Mouse (Mus musculus) forebrain, embryonic 15.5 days (tissue): Measurements from ENCODE around the gene Cstl1. TPM values are rescaled to one million over a fixed set of nuclear protein-coding genes. Genes with fewer than 3 reads are reported as not detected.

Experiments
- ATAC-seq: fragments of 200-750 bp; cut with Nextera tagmentation; replicated peaks from 2 replicates; pipeline ENCODE4 v1.8.0; 2017; ENCODE audit warnings: mild to moderate bottlenecking, moderate TSS enrichment, moderate library complexity
- H3K27ac ChIP-seq: fragments of 300-500 bp; sonication (generic); replicated peaks from 2 replicates; pipeline ENCODE4 v1.5.1; 2015; ENCODE audit warnings: mild to moderate bottlenecking, inconsistent platforms
- H3K27me3 ChIP-seq: fragments of 300-500 bp; sonication (generic); 2 replicates; pipeline ENCODE4 v1.6.1; 2015; ENCODE audit warnings: inconsistent platforms
- H3K36me3 ChIP-seq: fragments of 300-500 bp; sonication (generic); 2 replicates; pipeline ENCODE4 v1.6.1; 2015; ENCODE audit warnings: mild to moderate bottlenecking, inconsistent platforms
- H3K4me1 ChIP-seq: fragments of 300-500 bp; sonication (generic); 2 replicates; pipeline ENCODE4 v1.6.1; 2015; ENCODE audit warnings: inconsistent platforms
- H3K4me2 ChIP-seq: fragments of 300-500 bp; sonication (generic); replicated peaks from 2 replicates; pipeline ENCODE4 v1.6.1; 2015; ENCODE audit warnings: mild to moderate bottlenecking, inconsistent platforms
- H3K4me3 ChIP-seq: fragments of 300-500 bp; sonication (generic); 2 replicates; pipeline ENCODE4 v1.5.1; 2015; ENCODE audit warnings: mild to moderate bottlenecking, inconsistent platforms
- H3K9ac ChIP-seq: fragments of 300-500 bp; sonication (generic); replicated peaks from 2 replicates; pipeline ENCODE4 v1.6.1; 2015; ENCODE audit warnings: mild to moderate bottlenecking, inconsistent platforms
- H3K9me3 ChIP-seq: fragments of 300-500 bp; sonication (generic); 2 replicates; pipeline ENCODE4 v1.6.1; 2016; ENCODE audit warnings: inconsistent platforms
- WGBS: fragments of 180-500 bp; shearing (Covaris S2); methylation state at CpG from one replicate; pipeline ENCODE4 v1.1.7; 2015; ENCODE audit warnings: mixed read lengths; 5-methylcytosine and 5-hydroxymethylcytosine counted together
- polyA plus RNA-seq: library from polyadenylated mRNA; unstranded; fragments of >200 nt; fragmentation: Nextera tagmentation; extraction: Ambion mirVana; gene quantifications from 2 replicates; pipeline ENCODE4 v1.2.1, GENCODE M21; 2015

Cstl1 gene
- not detected in 2 replicates for polyA plus RNA-seq

DNA sequence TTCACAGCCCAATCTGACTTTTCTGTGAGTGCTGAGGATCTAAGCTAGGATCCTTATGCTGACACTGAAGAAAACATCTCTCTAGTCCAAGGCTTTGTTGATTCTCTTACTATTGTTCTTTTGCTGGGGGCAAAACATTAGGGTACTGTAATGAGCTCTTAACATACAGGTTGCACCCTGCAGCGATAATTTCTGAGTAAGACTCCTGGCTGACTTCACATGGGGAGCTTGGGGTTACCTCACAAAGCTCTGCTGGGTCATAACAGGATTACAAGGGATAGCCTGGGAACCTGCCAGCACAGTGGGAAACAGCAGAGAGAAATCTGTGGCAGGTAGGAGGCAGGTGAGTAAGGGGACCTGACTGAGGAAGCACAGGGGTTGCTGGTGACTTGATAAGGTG, at the start of gene Cstl1:
Gene Cstl1, plus strand, starts transcription at position 301 of the 400 bp plus-strand sequence.
- Histone ChIP-seq H3K27ac (no peak within 1 kb of the TSS), H3K9me3 (no peaks in the 10 kb centered on the region), H3K4me3 (no peak within 1 kb of the TSS), H3K9ac (no peak within 1 kb of the TSS), H3K4me1 (peaks cover 2% of the 10 kb centered on the region; the same call in 1 of the 2 replicates), H3K27me3 (no peaks in the 10 kb centered on the region), H3K36me3 (no peaks in the 10 kb centered on the region), H3K4me2 (no peak within 1 kb of the TSS)
- 79% methylated on average over 1 of the region's 1 CpGs for WGBS
- ATAC-seq: no peak

DNA sequence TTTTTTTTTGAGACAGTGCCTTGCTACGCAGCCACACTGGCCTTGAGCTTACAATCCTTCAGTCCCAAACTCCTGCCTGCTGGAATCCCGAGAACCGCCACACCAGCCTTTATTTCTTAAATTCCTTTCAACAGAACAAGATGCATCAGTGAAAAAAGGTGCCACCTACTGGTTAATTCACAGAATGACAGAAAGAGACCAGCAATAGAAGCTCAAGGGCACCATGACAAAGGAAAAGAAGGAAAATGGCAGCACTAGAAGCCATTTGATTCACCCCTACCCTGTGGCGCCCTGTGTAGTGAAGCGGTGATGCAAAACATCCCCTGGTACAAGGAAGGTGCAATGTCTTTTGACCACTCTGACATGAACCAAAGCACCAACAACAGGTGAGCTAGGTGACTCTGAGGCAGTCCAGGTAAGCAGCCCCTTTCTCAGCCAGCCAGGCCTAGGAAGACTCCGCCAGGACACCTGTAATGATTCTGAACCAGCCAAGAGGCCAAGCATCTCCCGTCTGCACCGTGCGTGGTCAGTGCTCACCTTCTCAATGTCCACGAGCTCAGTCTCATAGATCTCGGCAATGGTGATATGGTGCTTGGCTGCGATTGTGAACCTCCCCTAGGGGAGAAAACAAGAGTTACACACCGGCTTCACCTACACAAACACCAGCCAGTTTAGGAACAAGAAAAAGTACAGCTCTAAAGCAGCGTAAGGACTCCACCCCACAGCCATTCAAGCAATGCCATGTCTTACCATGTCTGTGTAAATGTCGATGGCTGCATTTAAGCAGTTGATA, 43.6 kb upstream of the Cstl1 start:
- H3K36me3 ChIP-seq: peaks cover 5% of the 10 kb centered on the region; the same call in 1 of the 2 replicates
- H3K9ac ChIP-seq: no peak overlapping the region
- no peaks in the 10 kb centered on the region for H3K4me1 ChIP-seq
- H3K4me2 ChIP-seq: no peak overlapping the region
- ATAC-seq: peak; percentile 36
- no peaks in the 10 kb centered on the region for H3K9me3 ChIP-seq
- WGBS: 72% methylated on average over 15 of the region's 15 CpGs
- H3K27me3 ChIP-seq: no peaks in the 10 kb centered on the region
- H3K27ac ChIP-seq: no peak overlapping the region
- no peak overlapping the region for H3K4me3 ChIP-seq

DNA sequence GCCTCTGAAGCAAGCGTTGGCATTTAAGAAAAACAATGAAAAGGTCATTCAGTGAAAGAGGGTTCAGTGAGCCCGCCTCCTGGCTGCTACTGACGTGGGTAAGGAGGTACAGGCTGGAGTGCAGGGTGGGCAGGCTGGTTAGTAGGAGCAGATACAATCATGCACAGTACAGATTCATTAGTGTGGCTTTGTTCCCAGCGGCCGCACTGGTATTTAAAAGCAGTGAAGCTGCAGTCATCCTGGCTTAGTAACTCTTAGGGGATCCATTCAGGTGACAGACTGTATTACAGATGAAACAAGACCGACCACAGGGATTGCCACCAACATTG, 43.0 kb upstream of the Cstl1 start:
- Histone ChIP-seq H3K4me1 (no peaks in the 10 kb centered on the region), H3K9me3 (no peaks in the 10 kb centered on the region), H3K27ac (no peak overlapping the region), H3K36me3 (peaks cover 8% of the 10 kb centered on the region; the same call in 1 of the 2 replicates), H3K4me2 (no peak overlapping the region), H3K9ac (no peak overlapping the region), H3K27me3 (no peaks in the 10 kb centered on the region), H3K4me3 (no peak overlapping the region)
- WGBS: 37% methylated on average over 6 of the region's 6 CpGs
- ATAC-seq: peak; percentile 38; the same call in 1 of the 2 replicates

DNA sequence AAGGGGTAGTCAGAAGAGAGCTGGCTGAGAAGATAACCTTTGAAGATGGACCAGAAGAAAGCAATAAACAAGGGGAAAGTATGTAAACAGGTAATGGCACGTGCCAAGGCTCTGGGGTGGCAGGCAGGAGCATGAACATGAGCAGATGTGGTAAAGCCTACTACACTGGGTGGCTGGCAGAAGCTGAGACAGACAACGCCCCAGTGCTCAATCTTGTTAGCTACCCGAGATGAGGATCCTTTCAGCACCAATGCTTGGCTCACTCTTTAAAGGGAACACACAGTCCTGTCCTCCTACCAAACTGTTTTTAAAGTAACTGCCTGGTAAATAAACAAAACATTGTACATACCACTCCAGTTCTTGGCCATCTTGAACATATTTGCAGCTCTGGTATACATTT, 37.8 kb upstream of the Cstl1 start:
- Histone ChIP-seq H3K4me1 (no peaks in the 10 kb centered on the region), H3K9me3 (no peaks in the 10 kb centered on the region), H3K36me3 (peaks cover 7% of the 10 kb centered on the region; the same call in 1 of the 2 replicates), H3K4me2 (no peak overlapping the region), H3K27me3 (no peaks in the 10 kb centered on the region), H3K4me3 (no peak overlapping the region), H3K9ac (no peak overlapping the region), H3K27ac (no peak overlapping the region)
- 89% methylated on average over 3 of the region's 3 CpGs for WGBS
- ATAC-seq: no peak

DNA sequence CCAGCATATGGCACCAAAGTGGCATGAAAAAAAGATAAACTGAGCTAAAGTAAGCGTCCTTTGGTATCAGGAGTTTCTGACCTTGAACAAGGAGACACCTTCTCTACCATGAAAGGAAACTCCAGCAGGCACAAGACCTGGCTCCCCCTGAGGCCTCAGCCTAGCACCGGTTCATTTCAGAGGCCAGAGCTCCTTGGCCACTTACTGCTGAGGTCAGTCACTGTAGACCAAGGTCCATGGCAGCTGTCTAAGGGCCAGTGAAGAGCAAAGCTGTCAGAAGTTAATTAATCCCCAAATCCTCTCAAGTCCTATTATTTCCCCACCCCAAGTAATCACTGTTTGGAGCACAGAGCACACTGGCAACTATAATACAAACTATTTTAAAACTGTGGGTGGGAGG, 33.1 kb upstream of the Cstl1 start:
- no peak overlapping the region for H3K4me3 ChIP-seq
- H3K9me3 ChIP-seq: no peaks in the 10 kb centered on the region
- H3K9ac ChIP-seq: no peak overlapping the region
- WGBS: 69% methylated on average over 2 of the region's 2 CpGs
- H3K36me3 ChIP-seq: peaks cover 5% of the 10 kb centered on the region; the same call in 1 of the 2 replicates
- H3K4me2 ChIP-seq: no peak overlapping the region
- no peak for ATAC-seq
- H3K27me3 ChIP-seq: no peaks in the 10 kb centered on the region
- no peak overlapping the region for H3K27ac ChIP-seq
- H3K4me1 ChIP-seq: no peaks in the 10 kb centered on the region

DNA sequence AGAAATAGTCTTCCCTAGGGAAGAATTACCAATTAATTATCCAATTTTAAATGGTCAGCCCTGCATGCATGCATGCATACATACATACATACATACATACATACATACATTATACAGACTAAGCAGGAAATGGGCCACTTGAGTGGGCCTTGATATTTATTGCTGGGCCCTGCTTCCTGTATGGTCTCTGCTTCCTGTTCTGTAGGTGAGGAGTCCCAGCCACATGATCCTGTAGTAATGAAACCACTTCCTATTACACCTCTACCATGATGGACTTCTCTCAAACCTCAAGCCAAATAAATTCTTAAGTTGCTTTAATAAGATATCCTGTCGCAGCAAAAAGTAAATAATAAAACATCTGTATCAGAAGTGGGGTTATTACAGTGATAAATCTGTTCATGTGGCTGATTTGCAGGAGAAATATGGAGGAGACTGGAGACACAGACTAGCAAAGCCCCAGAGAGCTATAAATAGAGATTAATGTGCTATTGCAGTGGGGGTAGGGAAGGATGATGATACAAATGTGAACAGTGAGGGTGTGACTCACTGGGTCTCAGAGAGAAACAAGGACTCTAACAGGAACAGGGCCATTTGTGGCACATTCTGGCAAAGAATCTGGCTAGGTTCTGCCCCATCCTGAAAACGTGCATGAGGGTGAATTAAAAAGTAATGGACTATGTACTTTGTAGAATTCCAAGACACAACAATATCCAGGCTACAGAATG, 30.7 kb upstream of the Cstl1 start:
- Histone ChIP-seq H3K27ac (no peak overlapping the region), H3K9ac (no peak overlapping the region), H3K4me3 (no peak overlapping the region), H3K4me2 (no peak overlapping the region), H3K36me3 (no peaks in the 10 kb centered on the region), H3K4me1 (no peaks in the 10 kb centered on the region), H3K9me3 (no peaks in the 10 kb centered on the region), H3K27me3 (no peaks in the 10 kb centered on the region)
- ATAC-seq: no peak
- 82% methylated on average over 2 of the region's 2 CpGs for WGBS

DNA sequence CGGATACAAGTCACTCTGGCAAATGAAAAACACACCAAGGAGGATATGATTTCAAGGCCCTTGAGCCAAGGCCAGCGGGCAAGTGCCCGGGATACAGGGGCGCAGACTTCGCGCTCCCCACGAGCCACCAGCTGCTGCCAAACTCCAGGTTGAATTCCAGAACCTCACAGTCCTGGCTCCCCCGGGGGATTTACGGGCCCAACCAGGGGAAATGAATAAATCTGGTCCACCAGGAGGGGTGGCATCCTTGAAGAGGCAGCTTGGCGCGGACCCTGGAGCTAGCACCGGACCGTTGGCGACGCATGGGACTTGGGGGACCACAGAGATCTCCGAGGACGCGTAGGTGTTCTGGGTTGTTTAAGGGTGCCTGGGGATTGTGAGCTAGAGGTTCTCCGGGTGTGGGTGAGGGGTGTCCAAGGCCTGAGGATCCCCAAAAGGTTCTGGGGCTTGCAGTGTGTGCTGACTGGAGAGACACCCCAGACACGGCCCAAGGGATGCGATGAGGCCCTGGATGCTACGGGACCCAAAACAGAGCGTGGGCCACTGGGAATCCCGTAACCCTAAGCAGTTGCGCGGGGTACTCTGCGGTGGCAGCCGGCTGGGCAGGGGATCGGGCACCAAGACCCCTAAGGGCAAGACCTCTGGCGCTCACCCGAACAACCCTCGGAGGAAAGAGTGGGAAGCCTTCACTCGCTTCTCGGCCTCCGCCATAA, 18.4 kb upstream of the Cstl1 start:
- peaks cover 16% of the 10 kb centered on the region for H3K4me1 ChIP-seq
- ATAC-seq: peak; percentile 79
- H3K4me2 ChIP-seq: peak overlapping the region; percentile 65
- no peaks in the 10 kb centered on the region for H3K27me3 ChIP-seq
- H3K27ac ChIP-seq: peak overlapping the region; percentile 65
- peak overlapping the region; percentile 92 for H3K9ac ChIP-seq
- WGBS: under 1% methylated on average over 35 of the region's 35 CpGs
- peak overlapping the region; percentile 81 for H3K4me3 ChIP-seq
- H3K9me3 ChIP-seq: no peaks in the 10 kb centered on the region
- no peaks in the 10 kb centered on the region for H3K36me3 ChIP-seq

DNA sequence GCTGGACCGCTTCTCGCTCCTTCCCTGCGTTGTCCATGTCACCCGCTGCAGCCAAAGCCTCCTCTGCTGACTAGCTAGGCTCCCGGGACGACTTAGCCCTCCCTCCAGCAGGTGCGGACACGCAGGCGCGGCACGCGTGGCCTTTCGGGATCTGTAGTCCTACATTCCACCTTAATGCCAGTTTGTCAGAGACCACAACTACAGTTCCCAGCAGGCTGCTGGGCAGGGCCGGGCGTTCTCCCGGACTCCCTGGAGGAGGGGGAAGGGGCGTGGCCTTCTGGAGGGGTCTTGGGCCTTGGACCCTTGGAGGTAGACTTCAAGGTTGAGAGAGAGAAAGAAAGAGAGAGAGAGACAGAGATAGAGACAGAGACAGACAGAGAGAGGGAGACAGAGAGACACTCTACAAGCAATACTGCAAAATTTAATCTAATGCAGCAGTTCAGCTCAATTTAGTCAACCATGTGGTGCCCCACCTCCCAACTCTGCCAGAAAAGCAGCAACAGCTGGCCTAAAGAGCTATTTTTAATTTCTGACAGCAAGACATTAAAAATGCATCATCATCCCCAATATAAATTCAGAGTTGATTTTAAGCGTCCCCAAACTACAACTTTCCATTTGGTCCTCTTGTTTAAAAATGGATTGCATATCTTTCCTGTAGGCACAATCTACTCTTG, 17.7 kb upstream of the Cstl1 start, which contains the start of gene Napb:
Gene Napb, minus strand, starts transcription at position 141 of the 674 bp plus-strand sequence.
- peak within 1 kb of the TSS; percentile 65 for H3K27ac ChIP-seq
- no peaks in the 10 kb centered on the region for H3K36me3 ChIP-seq
- peak within 1 kb of the TSS; percentile 92 for H3K9ac ChIP-seq
- 5% methylated on average over 18 of the region's 18 CpGs for WGBS
- ATAC-seq: peak; percentile 100
- peak within 1 kb of the TSS; percentile 81 for H3K4me3 ChIP-seq
- H3K4me2 ChIP-seq: peak within 1 kb of the TSS; percentile 65
- H3K27me3 ChIP-seq: no peaks in the 10 kb centered on the region
- H3K4me1 ChIP-seq: peaks cover 16% of the 10 kb centered on the region
- no peaks in the 10 kb centered on the region for H3K9me3 ChIP-seq

DNA sequence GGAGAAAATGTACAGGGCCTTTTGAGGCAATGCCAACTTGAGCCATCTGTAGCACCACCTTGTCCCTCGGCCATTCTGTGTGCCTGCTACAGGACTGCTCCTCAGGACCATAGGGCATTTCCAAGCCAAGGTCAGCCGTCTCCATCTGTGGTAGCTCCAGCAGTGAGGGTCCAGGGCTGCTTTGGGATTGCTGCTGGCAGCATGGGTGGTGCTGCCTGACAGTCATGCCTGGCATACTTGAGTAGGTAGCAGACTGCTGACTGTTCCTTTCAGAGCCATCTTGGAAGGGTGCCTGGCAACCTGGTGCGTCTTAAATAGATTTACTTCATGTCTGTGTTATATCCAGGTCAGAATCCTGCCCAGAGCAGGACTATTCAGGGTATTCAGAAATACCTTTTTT, 7.2 kb upstream of the Cstl1 start:
- ATAC-seq: peak; percentile 82

DNA sequence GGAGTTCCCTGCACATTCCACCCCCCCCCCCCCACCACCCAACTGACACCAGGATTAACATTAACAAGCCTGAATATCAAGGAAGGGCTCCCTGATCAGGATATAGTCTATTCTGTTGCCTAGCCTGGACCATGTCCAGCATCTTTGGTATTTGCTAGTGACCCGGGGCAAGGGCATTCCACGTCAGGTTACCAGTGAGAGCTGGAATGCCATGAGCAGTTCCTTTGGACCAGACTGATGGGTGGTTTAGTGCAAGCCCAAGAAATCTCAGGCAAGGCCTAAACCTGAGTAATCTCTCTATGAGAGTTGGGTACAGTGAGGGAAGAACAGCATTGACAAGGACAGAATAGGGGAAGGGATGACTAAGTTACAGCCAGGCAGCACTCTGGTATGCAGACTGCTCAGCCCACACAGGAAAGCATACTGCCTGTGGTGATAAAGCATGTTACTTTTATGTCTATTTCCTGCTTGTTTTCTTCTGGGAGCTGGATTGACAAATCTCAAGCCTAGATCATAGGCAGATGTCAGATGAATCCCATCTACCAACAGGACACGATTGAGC, 6.2 kb upstream of the Cstl1 start:
- Histone ChIP-seq H3K27ac (no peak overlapping the region), H3K9ac (no peak overlapping the region), H3K4me3 (no peak overlapping the region), H3K4me2 (no peak overlapping the region), H3K4me1 (0 out of 2 replicates have a peak, but pooled peaks cover 7% of the 10 kb centered on the region), H3K9me3 (no peaks in the 10 kb centered on the region), H3K27me3 (no peaks in the 10 kb centered on the region), H3K36me3 (no peaks in the 10 kb centered on the region)
- WGBS: 85% methylated on average over 3 of the region's 3 CpGs
- ATAC-seq: 0 out of 2 replicates have a peak, but pooled peaks have one; percentile 26

More for the DNA sequence above, 7.2 kb upstream of the Cstl1 start:
- H3K36me3 ChIP-seq: no peaks in the 10 kb centered on the region
- no peak overlapping the region for H3K9ac ChIP-seq
- no peak overlapping the region for H3K4me2 ChIP-seq
- H3K27ac ChIP-seq: peak overlapping the region; percentile 50
- 0 out of 2 replicates have a peak, but pooled peaks cover 7% of the 10 kb centered on the region for H3K4me1 ChIP-seq
- H3K27me3 ChIP-seq: no peaks in the 10 kb centered on the region
- no peak overlapping the region for H3K4me3 ChIP-seq
- no peaks in the 10 kb centered on the region for H3K9me3 ChIP-seq
- 54% methylated on average over 3 of the region's 3 CpGs for WGBS
